Mouse (Mus musculus) liver, postnatal 0 days (tissue): Measurements from ENCODE around the gene Pgm1. TPM values are rescaled to one million over a fixed set of nuclear protein-coding genes. Genes with fewer than 3 reads are reported as not detected.

ENCODE experiments used
- ATAC-seq: fragments of 200-750 bp; cut with Nextera tagmentation; 2 replicates; pipeline ENCODE4 v1.8.0; 2017; ENCODE audit warnings: mild to moderate bottlenecking, moderate library complexity
- DNase-seq: peaks from one replicate; pipeline ENCODE4 v3.0.0-alpha.2; 2016
- H3K27ac ChIP-seq: fragments of 300-500 bp; sonication (generic); 2 replicates; pipeline ENCODE4 v1.5.1; 2014; ENCODE audit warnings: antibody characterized with exemption, moderate library complexity, mild to moderate bottlenecking, low read depth
- H3K27me3 ChIP-seq: fragments of 300-500 bp; sonication (generic); 2 replicates; pipeline ENCODE4 v1.6.1; 2014; ENCODE audit warnings: low read length, control low read depth, mixed read lengths; ENCODE audit not compliant: insufficient read depth
- H3K36me3 ChIP-seq: fragments of 300-500 bp; sonication (generic); replicated peaks from 2 replicates; pipeline ENCODE4 v1.6.1; 2014; ENCODE audit warnings: mild to moderate bottlenecking, control low read depth, low read length, moderate library complexity, mixed read lengths; ENCODE audit not compliant: insufficient read depth
- H3K4me1 ChIP-seq: fragments of 300-500 bp; sonication (generic); 2 replicates; pipeline ENCODE4 v1.6.1; 2014; ENCODE audit warnings: antibody characterized with exemption, mild to moderate bottlenecking, control low read depth; ENCODE audit not compliant: insufficient read depth
- H3K4me2 ChIP-seq: fragments of 300-500 bp; sonication (generic); 2 replicates; pipeline ENCODE4 v1.6.1; 2014; ENCODE audit warnings: low read depth, mild to moderate bottlenecking, low read length, moderate library complexity, mixed read lengths
- H3K4me3 ChIP-seq: fragments of 300-500 bp; sonication (generic); 2 replicates; pipeline ENCODE4 v1.5.1; 2014; ENCODE audit warnings: low read depth, low read length
- H3K9ac ChIP-seq: fragments of 300-500 bp; sonication (generic); replicated peaks from 2 replicates; pipeline ENCODE4 v1.6.1; 2014; ENCODE audit warnings: mild to moderate bottlenecking, moderate library complexity
- H3K9me3 ChIP-seq: fragments of 300-500 bp; sonication (generic); 2 replicates; pipeline ENCODE4 v1.6.1; 2016; ENCODE audit warnings: mild to moderate bottlenecking, control low read depth, low read length, mixed read lengths
- CTCF ChIP-seq: sonication (generic); IDR thresholded peaks from 2 replicates; pipeline ENCODE4 v1.5.1; 2016; ENCODE audit warnings: antibody characterized with exemption, low read depth
- EP300 ChIP-seq: IDR thresholded peaks from 2 replicates; pipeline ENCODE4 v1.6.1; 2016; ENCODE audit warnings: antibody characterized with exemption, low read depth, mild to moderate bottlenecking
- WGBS: fragments of 180-500 bp; shearing (Covaris S2); extraction: QIAGEN DNeasy Blood & Tissue Kit; methylation state at CpG from one replicate; pipeline ENCODE4 v1.1.7; 2014; ENCODE audit not compliant: insufficient replicate concordance; 5-methylcytosine and 5-hydroxymethylcytosine counted together
- polyA plus RNA-seq: library from polyadenylated mRNA; unstranded; fragments of >200 nt; fragmentation: Nextera tagmentation; extraction: Ambion mirVana; gene quantifications from 2 replicates; pipeline ENCODE4 v1.2.1, GENCODE M21; 2015

Gene Pgm1
- polyA plus RNA-seq, 1 experiment from 2014 or later, result 144 TPM

DNA sequence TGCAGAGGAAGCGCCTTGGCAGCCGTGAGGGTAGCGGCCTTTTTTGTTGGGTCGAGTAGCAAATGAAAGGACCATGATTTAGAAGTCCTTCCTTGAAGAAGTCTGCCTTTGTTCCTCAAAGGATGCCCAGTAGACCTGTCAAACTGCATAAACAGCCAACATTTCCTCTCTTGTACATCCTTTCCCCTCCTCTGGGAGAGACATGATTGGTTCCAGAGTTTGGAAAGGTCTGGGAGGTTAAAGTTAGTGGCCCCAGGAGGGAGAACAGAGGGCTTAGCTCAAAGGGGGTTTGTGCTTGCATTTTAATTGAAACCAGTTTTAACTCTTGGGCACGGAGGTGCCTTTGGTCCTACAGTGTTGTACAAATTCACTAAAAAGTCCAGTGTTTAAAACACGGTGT, 37.3 kb downstream of the Pgm1 start:
- ATAC-seq, result no peak
- WGBS, result 84% methylated on average over 6 of the region's 6 CpGs
- H3K36me3 ChIP-seq, result peaks cover 43% of the 10 kb centered on the region

DNA sequence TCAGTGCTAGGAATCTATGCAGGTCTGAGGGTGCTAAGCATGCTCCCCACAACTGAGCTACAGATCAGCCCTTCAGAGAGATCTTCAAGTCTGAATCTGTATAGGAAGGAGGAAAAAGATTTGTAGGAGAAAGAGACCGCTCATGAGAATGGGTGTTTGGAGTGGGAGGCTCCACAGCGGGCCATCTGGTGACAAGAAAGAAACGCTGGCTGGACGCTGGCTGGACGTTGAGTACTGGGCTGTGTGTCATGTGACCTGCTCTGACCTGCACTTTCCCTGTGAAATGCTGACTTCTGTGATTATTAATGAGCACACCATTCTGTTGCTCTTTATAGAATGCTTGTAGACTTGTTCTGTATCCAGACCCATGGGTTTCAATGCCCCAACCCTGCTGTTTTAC, 40.1 kb downstream of the Pgm1 start:
- Histone ChIP-seq H3K36me3 (peaks cover 41% of the 10 kb centered on the region), H3K4me3 (no peak overlapping the region), H3K9ac (no peak overlapping the region), H3K4me1 (no peaks in the 10 kb centered on the region), H3K27ac (no peak overlapping the region), H3K27me3 (no peaks in the 10 kb centered on the region), H3K9me3 (no peaks in the 10 kb centered on the region), H3K4me2 (no peak overlapping the region)
- DNase-seq, result no peak
- WGBS, result 81% methylated on average over 5 of the region's 5 CpGs
- TF ChIP-seq EP300 (no peak), CTCF (no peak)
- no peak for ATAC-seq

More for the DNA sequence above, 37.3 kb downstream of the Pgm1 start:
- H3K27me3 ChIP-seq, result no peaks in the 10 kb centered on the region
- no peak for DNase-seq
- H3K27ac ChIP-seq, result no peak overlapping the region
- H3K9me3 ChIP-seq, result no peaks in the 10 kb centered on the region
- TF ChIP-seq CTCF, result no peak
- TF ChIP-seq EP300, result no peak
- H3K4me1 ChIP-seq, result no peaks in the 10 kb centered on the region
- H3K4me2 ChIP-seq, result no peak overlapping the region
- no peak overlapping the region for H3K9ac ChIP-seq
- H3K4me3 ChIP-seq, result no peak overlapping the region

DNA sequence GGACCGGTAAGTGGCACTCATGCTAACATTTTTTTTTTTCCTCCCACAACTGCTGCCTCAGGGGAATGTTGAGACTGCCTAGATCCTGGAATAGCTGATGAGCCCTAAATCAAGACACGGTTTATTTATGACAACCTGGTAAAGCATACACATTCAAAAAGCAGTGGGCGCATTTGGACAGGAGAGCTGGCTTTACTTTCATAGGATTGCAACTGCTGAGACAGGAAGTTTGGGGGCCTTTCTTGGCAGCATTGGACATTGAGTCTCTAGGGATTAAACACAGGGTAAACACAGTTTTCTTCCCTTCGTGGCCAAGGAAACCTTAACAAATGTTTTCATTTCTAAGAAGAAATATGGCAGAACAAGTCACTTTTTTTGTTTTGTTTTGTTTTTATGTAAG, 40.9 kb downstream of the Pgm1 start:
- Histone ChIP-seq H3K4me2 (no peak overlapping the region), H3K4me3 (no peak overlapping the region), H3K9ac (no peak overlapping the region), H3K36me3 (peaks cover 36% of the 10 kb centered on the region), H3K4me1 (no peaks in the 10 kb centered on the region), H3K9me3 (no peaks in the 10 kb centered on the region), H3K27ac (no peak overlapping the region), H3K27me3 (no peaks in the 10 kb centered on the region)
- no peak for DNase-seq
- no peak for ATAC-seq
- no peak for TF ChIP-seq EP300
- 76% methylated on average over 4 of the region's 4 CpGs for WGBS

DNA sequence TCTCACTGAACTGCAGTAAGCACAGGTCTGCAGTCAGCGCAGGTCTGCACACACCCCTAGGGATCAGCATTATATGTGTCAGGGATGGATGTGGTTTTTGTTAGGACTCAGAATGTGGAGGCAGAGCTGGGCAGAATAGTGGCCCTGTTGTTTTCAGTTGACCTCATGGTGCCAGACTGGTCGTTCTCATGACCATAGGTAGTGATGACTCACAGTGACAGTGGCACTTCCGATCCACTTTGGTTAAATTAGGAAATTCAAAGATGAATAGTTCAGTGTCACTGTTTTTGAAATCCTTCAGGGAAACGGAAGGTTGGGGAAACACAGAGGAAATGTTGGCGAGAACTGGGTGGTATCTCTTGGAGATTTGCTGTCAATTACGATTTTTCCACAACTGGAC, 43.7 kb downstream of the Pgm1 start:
- Histone ChIP-seq H3K27ac (no peak overlapping the region), H3K27me3 (no peaks in the 10 kb centered on the region), H3K4me3 (no peak overlapping the region), H3K4me1 (no peaks in the 10 kb centered on the region), H3K9ac (no peak overlapping the region), H3K4me2 (no peak overlapping the region), H3K36me3 (peaks cover 23% of the 10 kb centered on the region), H3K9me3 (no peaks in the 10 kb centered on the region)
- 73% methylated on average over 6 of the region's 6 CpGs for WGBS
- no peak for TF ChIP-seq CTCF
- TF ChIP-seq EP300, result no peak
- ATAC-seq (no peak), DNase-seq (no peak)

DNA sequence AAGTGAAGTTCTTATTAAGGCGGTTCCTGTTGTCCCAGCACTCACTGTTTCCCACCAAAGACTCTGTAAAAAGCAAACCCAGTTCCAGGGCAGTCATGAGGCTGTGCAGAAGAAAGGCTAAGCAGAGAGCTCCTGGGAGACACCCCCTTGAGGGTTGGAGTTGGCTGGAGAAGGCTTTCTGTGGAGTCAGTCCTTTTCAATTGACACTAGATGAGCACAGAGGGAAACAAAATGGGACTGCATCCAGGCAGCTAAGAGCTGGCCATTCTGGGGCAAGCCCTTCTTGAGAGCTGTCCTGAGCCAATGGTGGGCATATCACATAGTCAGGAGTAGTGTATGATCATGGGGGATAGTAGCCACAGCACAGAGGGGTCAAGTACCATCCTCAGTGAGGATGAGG, 44.7 kb downstream of the Pgm1 start:
- no peaks in the 10 kb centered on the region for H3K9me3 ChIP-seq
- no peak for DNase-seq
- no peak overlapping the region for H3K4me2 ChIP-seq
- no peak overlapping the region for H3K27ac ChIP-seq
- TF ChIP-seq CTCF (no peak), EP300 (no peak)
- H3K4me3 ChIP-seq, result no peak overlapping the region
- no peaks in the 10 kb centered on the region for H3K27me3 ChIP-seq
- WGBS, result 74% methylated on average over 1 of the region's 1 CpGs
- peaks cover 19% of the 10 kb centered on the region for H3K36me3 ChIP-seq
- ATAC-seq, result no peak
- H3K4me1 ChIP-seq, result no peaks in the 10 kb centered on the region
- H3K9ac ChIP-seq, result no peak overlapping the region

DNA sequence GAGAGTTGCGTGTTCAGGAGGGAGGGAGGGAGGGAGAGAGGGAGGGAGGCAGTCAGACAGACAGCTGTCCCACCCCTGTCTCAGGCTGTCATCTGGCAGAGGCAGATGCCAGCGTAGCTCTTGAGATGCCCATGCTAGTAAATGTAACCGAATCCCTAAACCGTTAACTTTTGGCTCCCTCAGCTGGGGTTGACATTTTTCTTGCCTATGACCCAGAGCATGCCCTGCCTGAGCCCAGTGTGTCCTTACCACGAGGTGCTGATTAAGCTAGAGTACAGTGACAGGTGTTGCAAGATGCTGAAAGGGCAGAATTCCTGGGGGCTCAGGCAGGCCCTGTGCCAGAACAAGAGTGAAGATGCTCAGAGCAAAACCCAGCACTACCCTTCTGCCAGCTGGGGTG, 45.2 kb downstream of the Pgm1 start:
- TF ChIP-seq CTCF, result no peak
- TF ChIP-seq EP300, result no peak
- no peak for DNase-seq
- Histone ChIP-seq H3K36me3 (peaks cover 19% of the 10 kb centered on the region), H3K4me1 (no peaks in the 10 kb centered on the region), H3K9ac (no peak overlapping the region), H3K4me3 (no peak overlapping the region), H3K9me3 (no peaks in the 10 kb centered on the region), H3K27me3 (no peaks in the 10 kb centered on the region), H3K27ac (no peak overlapping the region), H3K4me2 (no peak overlapping the region)
- 63% methylated on average over 5 of the region's 5 CpGs for WGBS
- ATAC-seq, result no peak

DNA sequence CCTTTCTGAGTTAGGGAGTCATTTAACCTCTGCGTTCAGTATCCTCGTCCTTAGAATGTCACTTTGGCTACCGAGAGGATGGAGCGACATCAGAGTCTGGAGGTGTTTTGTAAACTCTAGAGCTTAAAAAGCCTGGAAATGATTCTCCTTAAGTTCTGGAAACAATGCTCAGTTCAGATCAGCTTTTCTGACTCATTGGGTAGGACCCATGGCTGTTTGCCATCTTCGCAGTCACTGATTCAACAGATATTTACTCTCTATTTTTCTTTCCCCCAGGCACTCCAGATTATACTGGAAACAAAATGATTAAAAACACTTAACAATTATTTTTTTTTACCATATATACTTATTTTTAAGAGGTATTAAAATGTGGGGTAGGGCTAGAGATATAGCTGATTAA, 50.1 kb downstream of the Pgm1 start:
- WGBS, result 89% methylated on average over 5 of the region's 5 CpGs
- H3K27ac ChIP-seq, result no peak overlapping the region
- no peaks in the 10 kb centered on the region for H3K4me1 ChIP-seq
- TF ChIP-seq CTCF (no peak), EP300 (no peak)
- no peaks in the 10 kb centered on the region for H3K9me3 ChIP-seq
- DNase-seq, result no peak
- no peak overlapping the region for H3K4me3 ChIP-seq
- ATAC-seq, result no peak
- H3K4me2 ChIP-seq, result no peak overlapping the region
- no peaks in the 10 kb centered on the region for H3K27me3 ChIP-seq
- peaks cover 34% of the 10 kb centered on the region for H3K36me3 ChIP-seq
- H3K9ac ChIP-seq, result no peak overlapping the region
